Mouse (Mus musculus) brown adipose tissue, adult 24 weeks (tissue): ENCODE measurements around the gene Ist1. TPM values are rescaled to one million over a fixed set of nuclear protein-coding genes. Genes with fewer than 3 reads are reported as not detected.

Experiments
- H3K27ac ChIP-seq: fragments of 200-500 bp; replicated peaks from 2 replicates; pipeline ENCODE4 v1.5.1; 2012; ENCODE audit warnings: low read depth, mild to moderate bottlenecking, low read length
- H3K4me1 ChIP-seq: fragments of 200-500 bp; 2 replicates; pipeline ENCODE4 v1.6.1; 2012; ENCODE audit warnings: low read length, mixed read lengths; ENCODE audit not compliant: control insufficient read depth, insufficient read depth, insufficient read length
- H3K4me3 ChIP-seq: fragments of 200-500 bp; 2 replicates; pipeline ENCODE4 v1.5.1; 2012; ENCODE audit warnings: low read depth, mild to moderate bottlenecking, low read length, moderate library complexity; ENCODE audit not compliant: insufficient read depth
- polyA plus RNA-seq: library from polyadenylated mRNA; stranded (reverse); fragments of >200 nt; gene quantifications from 2 replicates; pipeline ENCODE4 v1.2.4, GENCODE M21; 2012; ENCODE audit not compliant: missing spikeins, insufficient read depth, insufficient read length

Gene Ist1
- polyA plus RNA-seq, 1 experiment: 36.1 TPM

DNA sequence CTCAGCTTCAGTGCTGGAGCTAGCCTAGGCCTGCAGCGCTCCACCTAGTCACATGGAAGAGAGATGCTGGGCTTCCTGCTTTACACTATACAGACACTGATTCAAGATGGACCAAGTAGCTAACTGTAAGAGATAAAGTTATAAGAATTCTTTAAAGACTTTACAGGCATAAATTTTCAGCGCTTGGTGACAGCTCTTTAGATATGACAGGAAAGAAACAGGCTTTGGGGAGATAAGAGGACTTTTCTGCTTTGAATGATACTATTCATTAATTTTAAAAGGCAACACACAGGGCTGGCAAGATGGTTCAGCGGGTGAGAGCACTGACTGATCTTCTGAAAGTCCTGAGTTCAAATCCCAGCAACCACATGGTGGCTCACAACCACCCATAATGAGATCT lies 5.4 kb upstream of the Ist1 start:
- Histone ChIP-seq H3K27ac (no peak overlapping the region), H3K4me1 (no peaks in the 10 kb centered on the region), H3K4me3 (no peak overlapping the region)

DNA sequence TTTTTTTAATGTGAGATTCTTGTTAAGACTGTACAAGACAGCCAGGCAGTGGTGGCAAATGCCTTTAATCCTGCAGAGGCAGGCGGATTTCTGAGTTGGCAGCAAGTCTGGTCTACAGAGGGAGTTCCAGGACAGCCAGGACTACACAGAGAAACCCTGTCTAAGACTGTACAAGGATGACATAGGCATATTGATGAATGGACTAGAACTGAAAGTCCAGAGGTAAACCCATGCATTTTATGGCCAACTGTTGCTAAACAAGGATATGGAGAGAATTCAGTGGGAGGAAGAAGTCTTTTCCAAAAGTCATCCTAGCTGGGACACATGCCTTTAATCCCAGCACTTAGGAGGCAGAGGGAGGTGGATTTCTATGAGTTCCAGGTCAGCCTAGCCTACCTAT lies 4.7 kb upstream of the Ist1 start:
- no peak overlapping the region for H3K27ac ChIP-seq
- no peaks in the 10 kb centered on the region for H3K4me1 ChIP-seq
- H3K4me3 ChIP-seq: no peak overlapping the region

DNA sequence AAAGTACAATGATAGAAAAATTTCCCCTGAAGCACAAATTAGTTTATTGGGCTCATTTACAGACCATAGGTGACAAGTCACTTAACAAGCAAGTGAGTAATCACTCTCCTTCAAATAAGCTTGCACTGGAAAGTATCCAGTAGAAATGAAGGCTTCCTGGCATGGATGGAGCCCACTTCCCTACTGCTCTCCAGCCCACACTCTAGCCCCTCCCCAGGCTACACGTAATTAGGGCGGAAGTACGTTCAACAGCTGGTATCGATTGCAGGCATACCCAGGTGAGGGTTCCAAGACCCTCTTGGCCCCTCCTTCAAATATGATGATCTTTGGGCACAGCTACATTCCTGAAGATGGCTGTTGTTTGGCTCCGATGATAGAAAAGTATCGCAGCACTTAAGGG lies 1.1 kb upstream of the Ist1 start:
- peaks cover 8% of the 10 kb centered on the region for H3K4me1 ChIP-seq
- H3K27ac ChIP-seq: no peak overlapping the region
- H3K4me3 ChIP-seq: no peak overlapping the region

DNA sequence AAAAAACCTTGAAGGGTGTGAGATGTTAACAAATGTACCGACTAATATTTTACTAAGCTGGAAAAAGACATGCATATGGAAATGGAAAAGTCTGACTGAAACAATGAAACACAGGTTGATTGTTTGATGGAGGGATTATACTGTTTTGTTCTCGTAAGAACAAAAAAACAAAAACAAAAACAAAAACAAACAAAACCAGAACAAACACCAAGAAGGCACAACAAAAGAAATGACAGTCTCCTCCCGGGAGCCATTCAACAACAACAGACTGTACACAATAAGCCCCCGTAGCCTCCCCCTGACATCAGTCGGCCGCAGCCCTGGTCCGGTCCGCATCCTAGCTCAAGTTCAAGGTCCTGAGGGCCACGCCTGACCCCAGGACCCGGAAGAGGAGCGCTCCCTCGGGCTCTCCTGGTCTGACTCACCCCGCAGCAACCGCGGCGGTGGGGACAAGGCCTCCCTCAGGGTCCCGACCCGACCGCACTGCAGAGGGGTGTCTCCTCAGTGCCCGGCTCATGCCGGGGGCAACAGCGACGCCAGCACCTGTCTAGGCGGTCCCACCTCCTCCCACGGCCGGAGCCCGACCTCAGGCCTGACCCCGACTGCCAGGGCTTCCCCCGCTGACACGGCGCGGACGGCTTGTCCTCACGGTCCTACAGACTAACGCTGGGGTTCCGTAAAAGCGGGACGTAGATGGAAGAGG lies 466 bp downstream of the Ist1 start:
- H3K4me1 ChIP-seq: peaks cover 8% of the 10 kb centered on the region
- peak overlapping the region; percentile 75 for H3K4me3 ChIP-seq
- peak overlapping the region; percentile 74 for H3K27ac ChIP-seq

DNA sequence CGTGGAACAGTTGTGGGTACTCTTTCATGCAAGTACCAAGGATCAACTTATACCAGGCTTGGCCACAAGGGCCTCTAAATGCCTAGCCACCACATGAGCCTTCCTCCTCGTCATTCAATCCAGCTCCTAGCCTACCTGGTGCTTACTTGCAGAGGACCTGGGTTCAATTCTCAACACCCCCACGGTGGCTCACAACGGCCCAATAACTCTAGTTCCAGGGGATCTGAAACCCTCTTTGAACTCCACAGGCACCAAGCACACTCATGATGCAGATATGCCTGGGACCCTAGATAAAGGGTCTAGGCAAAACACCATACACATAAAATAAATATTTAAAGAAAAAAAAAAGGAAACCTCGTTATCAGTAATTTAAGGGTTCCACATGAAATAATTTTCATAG lies 1.3 kb downstream of the Ist1 start:
- H3K4me3 ChIP-seq: peak overlapping the region; percentile 36; the same call in 1 of the 2 replicates

DNA sequence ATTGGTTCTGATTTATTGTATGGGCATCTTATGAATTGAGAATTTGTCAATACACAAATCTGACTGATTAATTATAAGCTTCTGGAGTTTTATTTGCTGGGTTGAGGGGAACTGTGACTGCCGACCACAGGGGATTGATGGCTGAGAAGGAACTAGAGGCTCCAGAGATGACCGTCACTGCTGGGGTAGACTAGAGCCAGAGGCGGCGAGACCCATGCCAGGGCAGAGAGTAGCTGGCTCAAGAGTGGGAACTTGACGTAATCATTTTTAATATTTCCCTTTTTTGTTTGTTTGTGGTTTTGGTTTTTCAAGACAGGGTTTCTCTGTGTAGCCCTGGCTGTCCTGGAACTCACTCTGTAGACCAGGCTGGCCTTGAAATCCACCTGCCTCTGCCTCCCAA lies 5.8 kb downstream of the Ist1 start:
- Histone ChIP-seq H3K27ac (no peak overlapping the region), H3K4me1 (peaks cover 8% of the 10 kb centered on the region), H3K4me3 (no peak overlapping the region)

More for the DNA sequence above, 1.3 kb downstream of the Ist1 start:
- peaks cover 8% of the 10 kb centered on the region for H3K4me1 ChIP-seq
- no peak overlapping the region for H3K27ac ChIP-seq

DNA sequence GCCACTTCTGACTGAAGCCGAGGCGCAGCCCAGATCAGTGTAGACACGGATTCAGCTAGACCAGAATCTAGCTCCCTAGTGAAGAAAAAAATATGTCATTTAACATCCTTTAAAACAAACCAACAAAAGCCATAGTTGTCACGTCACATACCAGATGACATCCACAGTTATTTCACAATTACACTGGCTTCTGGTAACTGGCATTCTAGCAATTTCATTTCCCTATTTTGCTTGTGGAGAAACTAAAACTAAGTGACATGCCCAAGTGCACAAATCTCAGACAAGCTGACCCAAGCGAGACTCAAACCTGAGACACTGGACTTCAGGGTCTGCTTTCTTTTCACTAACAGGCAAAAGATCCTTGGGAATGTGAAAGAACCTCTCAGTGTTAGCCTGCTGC lies 10.9 kb downstream of the Ist1 start:
- no peaks in the 10 kb centered on the region for H3K4me1 ChIP-seq

DNA sequence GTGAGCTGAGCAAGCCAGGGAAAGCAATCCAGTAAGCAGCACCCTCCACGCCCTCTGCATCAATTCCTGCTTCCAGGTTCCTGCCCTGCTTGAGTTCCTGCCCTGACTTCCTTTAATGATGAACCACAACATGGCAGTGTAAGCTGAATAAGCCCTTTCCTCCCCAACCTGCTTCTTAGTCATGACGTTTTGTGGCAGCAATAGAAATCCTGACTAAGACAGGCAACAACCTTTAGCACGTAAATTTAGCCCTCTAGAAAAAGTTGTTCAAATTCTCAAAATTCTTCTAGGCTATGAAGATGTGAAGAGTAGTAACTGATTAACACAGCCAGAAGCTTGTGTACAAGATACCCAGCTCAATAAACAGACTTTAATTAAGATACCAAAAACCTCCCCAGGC lies 11.5 kb downstream of the Ist1 start:
- Histone ChIP-seq H3K4me1 (no peaks in the 10 kb centered on the region), H3K4me3 (no peak overlapping the region), H3K27ac (no peak overlapping the region)

More for the DNA sequence above, 10.9 kb downstream of the Ist1 start:
- H3K27ac ChIP-seq: 0 out of 2 replicates have a peak overlapping the region, but pooled peaks have one; percentile 33
- no peak overlapping the region for H3K4me3 ChIP-seq

DNA sequence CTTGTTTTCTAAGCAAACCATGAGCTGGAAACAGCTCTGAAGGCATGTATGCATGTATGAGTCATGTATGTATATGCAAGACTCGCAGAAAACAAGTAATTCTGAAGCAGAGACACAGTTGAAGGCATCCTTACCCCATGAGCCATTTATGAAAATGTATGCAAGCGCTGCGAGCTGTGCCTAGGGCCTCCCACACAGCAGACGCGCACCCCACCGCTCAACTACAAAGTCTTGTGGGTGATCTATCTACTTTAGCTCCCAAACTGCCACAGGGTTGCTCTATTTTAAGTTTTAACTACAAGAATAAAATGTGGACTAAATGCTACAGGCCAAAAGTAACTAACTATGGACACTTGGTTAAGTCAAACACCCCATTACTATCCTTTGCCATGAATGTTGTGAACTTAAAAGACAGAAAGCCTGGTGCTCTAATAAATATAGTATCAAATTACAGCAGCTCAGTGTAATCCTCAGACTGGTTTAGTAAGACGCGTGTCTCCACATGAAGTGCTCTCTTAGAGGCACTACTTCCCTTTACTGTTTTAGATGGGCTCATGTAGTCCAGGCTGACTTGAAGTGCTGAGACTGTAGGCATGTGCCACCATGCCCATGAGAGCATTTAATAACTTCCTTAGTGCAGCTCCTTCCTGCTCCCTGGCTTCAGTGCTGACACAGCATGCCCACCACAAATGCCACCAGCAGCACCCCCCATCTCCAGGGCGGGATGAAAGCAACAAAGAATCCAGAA lies 17.0 kb downstream of the Ist1 start:
- Histone ChIP-seq H3K4me3 (no peak overlapping the region), H3K4me1 (no peaks in the 10 kb centered on the region), H3K27ac (no peak overlapping the region)

DNA sequence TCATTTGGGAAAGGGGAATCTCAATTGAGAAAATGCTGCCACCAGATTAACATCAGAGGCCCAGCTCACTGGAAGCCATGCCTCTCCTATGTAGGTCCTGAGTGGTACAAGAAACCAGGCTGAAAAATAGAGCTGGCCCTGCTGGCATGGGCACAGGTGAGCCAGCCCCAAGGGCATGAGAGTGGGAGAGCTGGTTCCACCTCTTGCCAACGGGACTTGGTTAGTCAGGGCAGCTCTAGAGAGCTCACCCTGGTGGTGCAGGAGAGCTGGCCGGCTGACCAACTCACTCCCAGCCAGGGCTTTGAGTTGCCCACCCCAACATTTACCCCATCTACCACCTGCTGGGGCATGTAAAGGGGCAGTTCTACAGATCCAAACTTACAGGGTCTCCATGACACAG lies 19.5 kb downstream of the Ist1 start:
- Histone ChIP-seq H3K27ac (no peak overlapping the region), H3K4me1 (no peaks in the 10 kb centered on the region), H3K4me3 (no peak overlapping the region)

DNA sequence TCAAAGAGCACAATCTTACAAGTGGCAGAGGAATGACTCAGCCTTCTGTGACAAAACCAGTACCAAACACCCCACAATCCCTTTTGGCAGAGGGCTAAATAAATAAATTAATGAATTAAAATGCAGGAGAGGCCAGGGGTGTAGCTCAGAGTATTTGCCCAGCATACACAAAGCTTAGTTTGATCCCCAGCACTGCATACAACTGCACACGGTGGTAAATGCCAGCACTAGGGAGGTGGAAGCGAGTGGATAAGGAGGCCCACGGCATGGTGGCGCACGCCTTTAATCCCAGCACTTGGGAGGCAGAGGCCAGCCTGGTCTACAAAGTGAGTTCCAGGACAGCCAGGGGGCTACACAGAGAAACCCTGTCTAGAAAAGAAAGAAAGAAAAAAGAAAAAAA lies 20.4 kb downstream of the Ist1 start:
- Histone ChIP-seq H3K27ac (no peak overlapping the region), H3K4me1 (no peaks in the 10 kb centered on the region), H3K4me3 (no peak overlapping the region)

DNA sequence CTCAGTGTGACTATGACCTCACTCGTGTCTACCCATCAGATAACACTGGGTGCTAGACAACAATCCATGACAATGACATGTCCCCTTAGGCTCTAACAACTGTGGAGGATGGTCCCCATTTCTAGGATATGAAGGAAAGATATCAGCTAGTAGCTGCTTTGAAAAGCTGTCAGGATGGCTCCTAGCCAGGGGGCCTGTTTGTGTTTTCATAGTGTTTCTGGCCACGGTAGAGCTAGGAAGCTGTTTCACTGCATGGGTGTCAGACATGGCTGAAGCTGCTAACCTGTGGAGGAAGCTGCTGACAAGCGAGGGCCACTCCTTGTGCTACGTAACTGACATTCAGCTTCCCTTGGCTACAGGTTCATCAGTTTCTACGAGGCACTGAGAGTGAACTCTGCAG lies 26.4 kb downstream of the Ist1 start:
- Histone ChIP-seq H3K4me3 (no peak overlapping the region), H3K4me1 (no peaks in the 10 kb centered on the region), H3K27ac (no peak overlapping the region)

DNA sequence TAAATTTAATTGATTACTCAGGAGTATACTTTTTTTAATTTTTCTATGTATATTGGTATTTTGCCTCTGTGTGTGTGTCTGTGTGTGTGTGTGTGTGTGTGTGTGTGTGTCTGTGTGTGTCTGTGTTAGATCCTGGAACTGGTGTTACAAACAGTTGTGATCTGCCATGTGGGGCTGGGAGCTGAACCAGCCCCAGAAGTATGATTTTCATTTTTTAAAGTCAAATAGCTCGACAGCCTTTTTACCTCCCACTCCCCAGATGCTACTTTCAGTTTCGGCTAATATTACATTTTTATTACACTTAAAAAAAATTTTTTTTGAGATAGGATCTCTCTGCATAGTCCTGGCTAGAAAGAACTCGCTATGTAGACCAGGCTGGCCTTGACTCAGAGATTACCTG lies 30.7 kb downstream of the Ist1 start:
- no peaks in the 10 kb centered on the region for H3K4me1 ChIP-seq

DNA sequence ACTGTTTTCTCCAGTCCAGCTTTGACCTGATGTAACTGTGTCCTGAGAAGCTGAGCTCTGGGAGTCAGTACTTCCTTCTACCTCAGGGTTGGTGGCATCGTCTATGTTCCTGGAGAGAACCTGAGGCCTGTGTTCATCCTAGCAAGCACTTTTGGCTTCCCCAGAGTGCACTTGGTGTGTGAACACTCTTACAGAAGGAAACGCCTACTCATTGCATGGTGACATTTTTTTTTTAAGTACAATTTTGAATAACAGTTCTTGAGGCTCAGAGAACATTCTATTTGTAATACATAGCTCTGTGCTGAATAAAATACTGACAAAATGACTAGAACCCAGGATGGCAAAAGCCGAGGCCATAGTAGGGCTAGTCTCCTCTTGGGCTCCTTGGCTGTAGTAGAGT lies 36.2 kb downstream of the Ist1 start:
- Histone ChIP-seq H3K27ac (no peak overlapping the region), H3K4me1 (no peaks in the 10 kb centered on the region), H3K4me3 (no peak overlapping the region)

More for the DNA sequence above, 30.7 kb downstream of the Ist1 start:
- H3K27ac ChIP-seq: no peak overlapping the region
- H3K4me3 ChIP-seq: no peak overlapping the region

DNA sequence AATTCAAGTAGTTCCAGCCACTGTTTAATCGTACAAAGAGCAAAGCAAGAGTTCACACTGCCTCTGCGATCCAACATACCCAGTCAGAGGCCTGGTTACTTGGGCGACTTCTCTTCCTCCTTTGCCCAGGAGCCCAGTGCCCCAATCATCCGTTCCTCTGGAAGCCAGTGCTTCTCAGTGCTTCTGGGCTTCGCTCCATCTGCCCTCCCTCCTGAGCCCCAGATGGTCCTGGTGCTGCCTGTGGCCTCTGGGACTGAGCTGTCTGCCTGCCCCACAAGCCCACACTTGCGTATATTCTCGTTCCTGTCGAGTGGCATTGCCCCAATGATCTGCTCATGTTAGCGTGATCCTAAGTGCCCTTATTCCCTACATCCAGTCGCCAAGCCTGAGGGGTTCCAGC lies 42.3 kb downstream of the Ist1 start:
- no peaks in the 10 kb centered on the region for H3K4me1 ChIP-seq
- no peak overlapping the region for H3K4me3 ChIP-seq
- no peak overlapping the region for H3K27ac ChIP-seq

DNA sequence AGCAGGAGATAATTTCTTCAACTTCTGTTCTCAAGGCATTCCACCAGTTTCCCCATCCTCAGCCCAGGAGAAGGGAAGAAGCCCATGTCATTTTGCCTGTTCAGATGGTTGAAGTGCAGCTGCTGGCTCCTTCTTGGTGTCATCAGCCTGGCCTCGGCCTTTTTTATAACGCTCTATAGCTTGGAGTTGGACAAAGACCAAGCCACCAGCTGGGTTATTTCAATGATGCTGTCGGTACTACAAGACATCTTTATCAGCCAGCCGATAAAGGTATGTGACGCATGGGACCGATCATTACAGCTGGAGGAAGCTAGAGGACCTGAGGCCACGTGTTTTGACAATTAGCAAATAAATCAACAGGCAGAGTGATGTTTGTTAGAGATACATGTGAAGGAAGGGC lies 44.6 kb downstream of the Ist1 start:
- Histone ChIP-seq H3K4me3 (no peak overlapping the region), H3K4me1 (no peaks in the 10 kb centered on the region), H3K27ac (no peak overlapping the region)
